Mouse (Mus musculus) ES-Bruce4 (cell line): ENCODE results near the gene St6galnac3. TPM values are rescaled to one million over a fixed set of nuclear protein-coding genes. Genes with fewer than 3 reads are reported as not detected.
A peak's percentile ranks its signal among the peaks of the same experiment; 100 is the strongest.
"Not testable (repeated sequence)": the region's sequence is repeated elsewhere in the genome, so short reads cannot be mapped to it uniquely, and the experiment has no call there.

Experiments used
- H3K27ac ChIP-seq: 2 replicates; pipeline ENCODE4 v1.5.1; 2012; ENCODE audit warnings: low read length, inconsistent platforms; ENCODE audit not compliant: insufficient read depth
- H3K27me3 ChIP-seq: 2 replicates; pipeline ENCODE4 v1.6.1; 2012; ENCODE audit warnings: mild to moderate bottlenecking, low read length, inconsistent platforms; ENCODE audit not compliant: control insufficient read depth, poor library complexity, insufficient read depth, severe bottlenecking
- H3K36me3 ChIP-seq: 2 replicates; pipeline ENCODE4 v1.6.1; 2012; ENCODE audit warnings: inconsistent platforms, mild to moderate bottlenecking, low read length, moderate library complexity; ENCODE audit not compliant: control insufficient read depth, poor library complexity, insufficient read depth, severe bottlenecking
- H3K4me1 ChIP-seq: one replicate; pipeline ENCODE4 v1.8.1; 2011; ENCODE audit warnings: low read length; ENCODE audit not compliant: control insufficient read depth, insufficient read depth
- H3K4me3 ChIP-seq: 2 replicates; pipeline ENCODE4 v1.5.1; 2011; ENCODE audit warnings: low read depth, mild to moderate bottlenecking, low read length
- H3K9ac ChIP-seq: 2 replicates; pipeline ENCODE4 v1.6.1; 2012; ENCODE audit warnings: low read depth, mild to moderate bottlenecking, inconsistent platforms; ENCODE audit not compliant: poor library complexity, severe bottlenecking
- H3K9me3 ChIP-seq: replicated peaks from 2 replicates; pipeline ENCODE4 v1.6.1; 2012; ENCODE audit warnings: mild to moderate bottlenecking, low read length, inconsistent platforms; ENCODE audit not compliant: control insufficient read depth, poor library complexity, insufficient read depth, severe bottlenecking
- CTCF ChIP-seq: IDR thresholded peaks from one replicate; pipeline ENCODE4 v1.8.1; 2011; ENCODE audit warnings: low read depth, low read length
- EP300 ChIP-seq: IDR thresholded peaks from 2 replicates; pipeline ENCODE4 v1.6.1; 2011; ENCODE audit warnings: low read depth, low read length; ENCODE audit not compliant: insufficient read depth
- POLR2A ChIP-seq: IDR thresholded peaks from one replicate; pipeline ENCODE4 v1.8.1; 2011; ENCODE audit warnings: low read length; ENCODE audit not compliant: insufficient read depth
- polyA plus RNA-seq: library from polyadenylated mRNA; stranded (reverse); fragments of >200 nt; gene quantifications from 2 replicates; pipeline ENCODE4 v1.2.4, GENCODE M21; 2011; ENCODE audit warnings: low read depth; ENCODE audit not compliant: missing spikeins, insufficient read depth, insufficient read length

The St6galnac3 gene
- polyA plus RNA-seq, 1 experiment: 4.8 TPM

GRCm38 (mm10) chr3:153764760-153765159 is 39.8 kb upstream of the St6galnac3 start:
- no peak overlapping the region for H3K27ac ChIP-seq
- H3K4me3 ChIP-seq: no peak overlapping the region
- no peaks in the 10 kb centered on the region for H3K27me3 ChIP-seq
- no peaks in the 10 kb centered on the region for H3K36me3 ChIP-seq
- no peak for TF ChIP-seq EP300
- no peaks in the 10 kb centered on the region for H3K4me1 ChIP-seq
- H3K9ac ChIP-seq: no peak overlapping the region
- H3K9me3 ChIP-seq: 0 out of 2 replicates have a peak, but pooled peaks cover 4% of the 10 kb centered on the region

GRCm38 (mm10) chr3:153761171-153761570 is 36.2 kb upstream of the St6galnac3 start:
- H3K9ac ChIP-seq: no peak overlapping the region
- no peaks in the 10 kb centered on the region for H3K9me3 ChIP-seq
- no peak overlapping the region for H3K27ac ChIP-seq
- no peaks in the 10 kb centered on the region for H3K36me3 ChIP-seq
- no peaks in the 10 kb centered on the region for H3K4me1 ChIP-seq
- H3K27me3 ChIP-seq: no peaks in the 10 kb centered on the region
- TF ChIP-seq EP300 (no peak), CTCF (no peak), POLR2A (no peak)
- H3K4me3 ChIP-seq: no peak overlapping the region

GRCm38 (mm10) chr3:153759269-153759668 is 34.3 kb upstream of the St6galnac3 start:
- no peak overlapping the region for H3K9ac ChIP-seq
- H3K9me3 ChIP-seq: no peaks in the 10 kb centered on the region
- H3K4me3 ChIP-seq: no peak overlapping the region
- no peak overlapping the region for H3K27ac ChIP-seq
- H3K27me3 ChIP-seq: no peaks in the 10 kb centered on the region
- H3K4me1 ChIP-seq: no peaks in the 10 kb centered on the region
- no peaks in the 10 kb centered on the region for H3K36me3 ChIP-seq
- TF ChIP-seq CTCF: no peak
- no peak for TF ChIP-seq EP300
- no peak for TF ChIP-seq POLR2A

GRCm38 (mm10) chr3:153756500-153756996 is 31.6 kb upstream of the St6galnac3 start:
- Histone ChIP-seq H3K36me3 (no peaks in the 10 kb centered on the region), H3K27me3 (no peaks in the 10 kb centered on the region), H3K9ac (no peak overlapping the region), H3K9me3 (no peaks in the 10 kb centered on the region), H3K4me1 (no peaks in the 10 kb centered on the region), H3K4me3 (no peak overlapping the region), H3K27ac (no peak overlapping the region)
- peak; percentile 2 for TF ChIP-seq CTCF
- TF ChIP-seq POLR2A: no peak
- TF ChIP-seq EP300: no peak

GRCm38 (mm10) chr3:153755785-153756326 is 30.9 kb upstream of the St6galnac3 start:
- not testable (repeated sequence) for H3K36me3 ChIP-seq, H3K4me3 ChIP-seq, H3K9ac ChIP-seq, H3K27me3 ChIP-seq, H3K4me1 ChIP-seq, H3K27ac ChIP-seq, H3K9me3 ChIP-seq

- no peaks in the 10 kb centered on the region for H3K27me3 ChIP-seq
- H3K4me1 ChIP-seq: no peaks in the 10 kb centered on the region
- H3K36me3 ChIP-seq: no peaks in the 10 kb centered on the region
- no peak overlapping the region for H3K27ac ChIP-seq
- no peaks in the 10 kb centered on the region; the same call in 1 of the 2 replicates for H3K9me3 ChIP-seq
- no peak overlapping the region for H3K4me3 ChIP-seq
- no peak for TF ChIP-seq POLR2A
- TF ChIP-seq EP300: no peak
- no peak for TF ChIP-seq CTCF
- no peak overlapping the region for H3K9ac ChIP-seq
These were observed 26.5 kb upstream of the St6galnac3 start for GRCm38 (mm10) chr3:153751435-153751834.
